Mouse (Mus musculus) neural tube, embryonic 11.5 days (tissue): ENCODE data around the gene Ttll3. TPM values are rescaled to one million over a fixed set of nuclear protein-coding genes. Genes with fewer than 3 reads are reported as not detected.

Experiments used
- ATAC-seq: fragments of 200-750 bp; cut with Nextera tagmentation; 2 replicates; pipeline ENCODE4 v1.8.0; 2017; ENCODE audit warnings: moderate number of reproducible peaks, mild to moderate bottlenecking, moderate TSS enrichment, moderate library complexity; ENCODE audit not compliant: insufficient read depth, low FRiP score, low TSS enrichment
- DNase-seq: peaks from one replicate; pipeline ENCODE4 v3.0.0-alpha.2; 2015; ENCODE audit warnings: low spot score
- H3K27ac ChIP-seq: fragments of 300-500 bp; sonication (generic); 2 replicates; pipeline ENCODE4 v1.5.1; 2014; ENCODE audit warnings: low read depth, mild to moderate bottlenecking, low read length
- H3K27me3 ChIP-seq: fragments of 300-500 bp; sonication (generic); 2 replicates; pipeline ENCODE4 v1.6.1; 2014; ENCODE audit warnings: mild to moderate bottlenecking, low read length, mixed read lengths; ENCODE audit not compliant: control insufficient read depth, insufficient read depth
- H3K36me3 ChIP-seq: fragments of 300-500 bp; sonication (generic); 2 replicates; pipeline ENCODE4 v1.6.1; 2014; ENCODE audit warnings: mild to moderate bottlenecking, low read length, moderate library complexity, mixed read lengths; ENCODE audit not compliant: control insufficient read depth, insufficient read depth
- H3K4me1 ChIP-seq: fragments of 300-500 bp; sonication (generic); 2 replicates; pipeline ENCODE4 v1.6.1; 2014; ENCODE audit warnings: low read length, mixed read lengths; ENCODE audit not compliant: control insufficient read depth, insufficient read depth
- H3K4me2 ChIP-seq: fragments of 300-500 bp; sonication (generic); 2 replicates; pipeline ENCODE4 v1.6.1; 2014; ENCODE audit warnings: low read depth, mild to moderate bottlenecking, moderate library complexity
- H3K4me3 ChIP-seq: fragments of 300-500 bp; sonication (generic); 2 replicates; pipeline ENCODE4 v1.5.1; 2014; ENCODE audit warnings: low read depth, low read length
- H3K9ac ChIP-seq: fragments of 300-500 bp; sonication (generic); 2 replicates; pipeline ENCODE4 v1.6.1; 2014; ENCODE audit warnings: mild to moderate bottlenecking, low read length
- H3K9me3 ChIP-seq: fragments of 300-500 bp; sonication (generic); 2 replicates; pipeline ENCODE4 v1.6.1; 2016; ENCODE audit warnings: low read length; ENCODE audit not compliant: control insufficient read depth
- WGBS: fragments of 180-500 bp; shearing (Covaris S2); extraction: QIAGEN DNeasy Blood & Tissue Kit; methylation state at CpG from one replicate; pipeline ENCODE4 v1.1.7; 2014; 5-methylcytosine and 5-hydroxymethylcytosine counted together
- polyA plus RNA-seq: library from polyadenylated mRNA; unstranded; fragments of >200 nt; fragmentation: Nextera tagmentation; extraction: Ambion mirVana; gene quantifications from 2 replicates; pipeline ENCODE4 v1.2.1, GENCODE M21; 2014

Ttll3 gene
- polyA plus RNA-seq, 1 experiment from 2014 or later, result 3.4 TPM

DNA sequence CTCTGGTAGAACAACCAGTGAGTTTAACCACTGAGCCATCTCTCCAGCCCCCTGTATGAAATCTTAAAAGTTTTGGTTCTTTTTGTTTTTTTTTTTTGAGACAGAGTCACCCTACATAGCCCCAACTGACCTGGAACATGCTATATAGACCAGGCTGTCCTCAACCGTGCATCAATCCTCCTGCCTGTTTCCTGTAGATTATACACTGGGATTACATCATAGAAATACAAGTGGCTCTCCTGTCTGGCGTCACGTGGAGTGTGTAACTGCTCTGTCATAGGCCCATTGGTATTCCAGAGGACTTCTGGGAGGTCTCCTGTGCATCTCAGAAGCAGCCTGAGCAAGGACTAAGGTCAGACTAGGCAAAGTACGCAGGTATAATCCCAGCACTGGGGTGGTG lies 33.9 kb downstream of the Ttll3 start:
- H3K9me3 ChIP-seq, result no peaks in the 10 kb centered on the region
- 84% methylated on average over 4 of the region's 4 CpGs for WGBS
- no peak overlapping the region for H3K4me2 ChIP-seq
- H3K4me3 ChIP-seq, result no peak overlapping the region
- ATAC-seq, result no peak
- no peaks in the 10 kb centered on the region for H3K27me3 ChIP-seq
- H3K27ac ChIP-seq, result no peak overlapping the region
- H3K9ac ChIP-seq, result no peak overlapping the region
- H3K4me1 ChIP-seq, result peaks cover 6% of the 10 kb centered on the region; the same call in 1 of the 2 replicates
- no peaks in the 10 kb centered on the region for H3K36me3 ChIP-seq
- DNase-seq, result no peak

GRCm38 (mm10) chr6:113424187-113424586 lies 35.1 kb downstream of the Ttll3 start:
- Histone ChIP-seq H3K27ac (no peak overlapping the region), H3K9me3 (no peaks in the 10 kb centered on the region), H3K27me3 (no peaks in the 10 kb centered on the region), H3K36me3 (no peaks in the 10 kb centered on the region), H3K4me3 (no peak overlapping the region), H3K4me2 (no peak overlapping the region), H3K4me1 (no peaks in the 10 kb centered on the region), H3K9ac (no peak overlapping the region)
- ATAC-seq (no peak), DNase-seq (no peak)
- WGBS, result 85% methylated on average over 7 of the region's 7 CpGs

- Histone ChIP-seq H3K27me3 (no peaks in the 10 kb centered on the region), H3K27ac (no peak overlapping the region), H3K4me3 (no peak overlapping the region), H3K9me3 (no peaks in the 10 kb centered on the region), H3K36me3 (no peaks in the 10 kb centered on the region), H3K4me1 (no peaks in the 10 kb centered on the region), H3K9ac (no peak overlapping the region), H3K4me2 (no peak overlapping the region)
- DNase-seq (no peak), ATAC-seq (no peak)
- 91% methylated on average over 4 of the region's 4 CpGs for WGBS
Observed at GRCm38 (mm10) chr6:113426696-113427095, 37.6 kb downstream of the Ttll3 start.

DNA sequence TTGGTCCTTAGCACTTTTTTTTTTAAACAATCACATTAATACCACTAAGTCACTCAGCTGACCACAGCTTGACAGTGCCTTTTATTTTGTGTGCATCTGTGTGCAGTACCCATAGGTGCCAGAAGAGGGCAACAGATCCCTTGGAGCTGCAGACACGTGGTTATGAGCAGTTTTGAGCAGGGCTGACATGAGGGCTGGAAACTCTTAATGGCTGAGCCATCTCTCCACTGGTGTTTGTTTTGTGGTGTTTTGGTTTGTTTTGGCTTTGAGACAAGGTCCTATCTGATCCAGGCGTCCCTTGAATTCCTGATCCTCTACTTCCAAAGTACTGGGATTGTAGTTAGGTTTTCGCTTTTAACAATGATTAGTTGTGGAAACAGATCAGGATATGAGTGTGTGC lies 38.3 kb downstream of the Ttll3 start:
- ATAC-seq (no peak), DNase-seq (peak; percentile 45)
- no peak overlapping the region for H3K27ac ChIP-seq
- 67% methylated on average over 3 of the region's 3 CpGs for WGBS
- no peaks in the 10 kb centered on the region for H3K4me1 ChIP-seq
- H3K27me3 ChIP-seq, result no peaks in the 10 kb centered on the region
- no peak overlapping the region for H3K9ac ChIP-seq
- H3K4me3 ChIP-seq, result no peak overlapping the region
- H3K36me3 ChIP-seq, result no peaks in the 10 kb centered on the region
- no peaks in the 10 kb centered on the region for H3K9me3 ChIP-seq
- H3K4me2 ChIP-seq, result no peak overlapping the region

DNA sequence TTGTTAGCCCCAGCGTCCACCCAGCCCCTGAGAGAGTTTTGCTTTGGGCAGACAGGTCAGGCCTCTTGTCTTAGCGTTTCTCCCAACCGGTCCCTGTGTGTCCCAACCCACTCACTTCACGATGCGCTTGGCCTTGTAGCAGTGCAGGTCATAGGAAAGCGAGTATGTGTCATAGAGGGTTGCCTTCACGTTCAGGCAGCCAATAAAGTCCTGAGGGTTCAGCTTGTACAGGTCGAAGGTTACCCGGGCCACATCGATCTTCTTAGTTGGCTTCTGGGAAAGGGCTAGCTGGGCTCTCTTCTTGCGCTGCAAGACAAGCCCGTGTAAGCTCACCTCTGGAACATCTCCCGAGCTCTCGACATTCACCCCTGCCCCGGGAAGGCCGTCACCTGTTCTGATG lies 38.9 kb downstream of the Ttll3 start:
- H3K4me3 ChIP-seq, result no peak overlapping the region
- no peaks in the 10 kb centered on the region for H3K27me3 ChIP-seq
- H3K9me3 ChIP-seq, result no peaks in the 10 kb centered on the region
- no peaks in the 10 kb centered on the region for H3K36me3 ChIP-seq
- 94% methylated on average over 16 of the region's 16 CpGs for WGBS
- H3K4me2 ChIP-seq, result no peak overlapping the region
- ATAC-seq (no peak), DNase-seq (no peak)
- no peak overlapping the region for H3K27ac ChIP-seq
- H3K9ac ChIP-seq, result no peak overlapping the region
- H3K4me1 ChIP-seq, result no peaks in the 10 kb centered on the region

DNA sequence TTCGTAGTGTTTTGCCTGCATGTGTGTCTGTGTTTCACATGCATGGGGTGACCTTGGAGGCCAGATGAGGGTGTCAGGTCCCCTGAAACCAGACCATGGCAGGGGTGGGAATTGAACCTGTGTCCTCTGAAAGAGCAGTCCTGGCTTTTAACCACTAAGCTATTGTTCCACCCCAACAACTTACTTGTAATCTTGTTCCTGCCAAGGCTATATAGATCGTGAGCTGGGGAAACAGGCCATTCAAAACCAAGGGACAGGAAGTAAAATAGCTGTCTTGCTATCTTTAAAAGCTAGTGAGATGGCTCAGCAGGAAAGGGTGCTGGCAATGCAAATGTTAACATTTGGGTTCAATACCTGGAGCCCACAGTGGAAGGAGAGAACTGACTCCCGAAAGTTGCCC lies 40.9 kb downstream of the Ttll3 start:
- DNase-seq (no peak), ATAC-seq (no peak)
- H3K27ac ChIP-seq, result no peak overlapping the region
- H3K4me2 ChIP-seq, result no peak overlapping the region
- WGBS, result 82% methylated on average over 3 of the region's 3 CpGs
- no peak overlapping the region for H3K9ac ChIP-seq
- no peaks in the 10 kb centered on the region for H3K36me3 ChIP-seq
- no peaks in the 10 kb centered on the region for H3K9me3 ChIP-seq
- no peak overlapping the region for H3K4me3 ChIP-seq
- no peaks in the 10 kb centered on the region for H3K4me1 ChIP-seq
- no peaks in the 10 kb centered on the region for H3K27me3 ChIP-seq

DNA sequence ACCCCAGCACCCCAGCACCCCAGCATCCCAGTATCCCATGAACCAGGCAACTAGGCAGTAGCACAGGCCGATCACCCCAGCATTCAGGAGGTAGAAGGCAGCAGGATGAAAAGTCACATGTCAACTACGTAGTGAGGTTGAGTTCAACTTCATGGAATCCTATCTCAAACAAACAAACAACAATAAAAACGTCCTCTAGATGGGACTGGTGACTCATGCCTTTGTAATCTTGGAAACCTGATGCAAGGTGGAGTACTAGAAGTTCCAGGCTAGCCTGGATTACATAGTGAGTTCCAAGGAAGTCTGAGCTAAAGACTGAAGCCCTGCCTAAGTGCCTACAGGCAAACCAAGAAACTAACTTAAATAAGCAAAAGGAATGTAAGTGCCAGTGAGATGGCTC lies 41.8 kb downstream of the Ttll3 start:
- DNase-seq (no peak), ATAC-seq (no peak)
- no peaks in the 10 kb centered on the region for H3K36me3 ChIP-seq
- no peaks in the 10 kb centered on the region for H3K27me3 ChIP-seq
- H3K4me1 ChIP-seq, result no peaks in the 10 kb centered on the region
- H3K27ac ChIP-seq, result no peak overlapping the region
- no peak overlapping the region for H3K4me3 ChIP-seq
- no peak overlapping the region for H3K9ac ChIP-seq
- 65% methylated on average over 3 of the region's 3 CpGs for whole genome bisulfite sequencing
- no peak overlapping the region for H3K4me2 ChIP-seq
- H3K9me3 ChIP-seq, result no peaks in the 10 kb centered on the region

- Histone ChIP-seq H3K27me3 (no peaks in the 10 kb centered on the region), H3K27ac (no peak overlapping the region), H3K4me1 (no peaks in the 10 kb centered on the region), H3K36me3 (no peaks in the 10 kb centered on the region), H3K9me3 (no peaks in the 10 kb centered on the region), H3K4me3 (no peak overlapping the region), H3K9ac (no peak overlapping the region), H3K4me2 (no peak overlapping the region)
- 64% methylated on average over 3 of the region's 3 CpGs for WGBS
- no peak for DNase-seq
- ATAC-seq, result no peak
Observed at GRCm38 (mm10) chr6:113431801-113432200, 42.7 kb downstream of the Ttll3 start.

DNA sequence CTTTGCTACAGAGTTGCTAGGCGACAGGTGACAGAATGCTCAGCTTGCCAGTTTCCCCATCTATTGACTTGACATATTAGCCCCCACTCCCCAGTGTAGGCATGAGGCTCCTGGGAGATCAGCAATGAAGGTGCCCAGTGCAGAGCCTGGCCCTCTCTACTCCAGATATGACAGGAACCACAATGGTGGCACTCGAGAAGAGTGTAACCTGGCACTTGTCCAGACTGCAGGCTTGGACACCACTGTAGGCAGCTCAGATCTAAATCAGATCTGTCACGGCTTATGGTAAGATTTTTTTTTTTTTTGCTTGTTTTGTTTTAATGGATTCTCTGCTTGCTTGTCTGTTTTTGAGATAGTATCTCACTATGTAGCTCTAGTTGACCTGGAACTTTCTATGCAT lies 44.6 kb downstream of the Ttll3 start:
- ATAC-seq, result no peak
- H3K4me2 ChIP-seq, result no peak overlapping the region
- 91% methylated on average over 3 of the region's 3 CpGs for WGBS

More for the DNA sequence above, 44.6 kb downstream of the Ttll3 start:
- Histone ChIP-seq H3K4me3 (no peak overlapping the region), H3K9ac (no peak overlapping the region), H3K27me3 (no peaks in the 10 kb centered on the region), H3K9me3 (no peaks in the 10 kb centered on the region), H3K27ac (no peak overlapping the region), H3K36me3 (no peaks in the 10 kb centered on the region), H3K4me1 (no peaks in the 10 kb centered on the region)
- no peak for DNase-seq
